Mouse (Mus musculus) MEL (cell line): ENCODE data around the gene Lexm. TPM values are rescaled to one million over a fixed set of nuclear protein-coding genes. Genes with fewer than 3 reads are reported as not detected.

Source experiments
- DNase-seq: peaks from one replicate; pipeline ENCODE4 v3.0.0; 2011; ENCODE audit warnings: low read depth, low spot score
- H3K27ac ChIP-seq: 2 replicates; pipeline ENCODE4 v1.5.1; 2012; ENCODE audit warnings: low read depth, mild to moderate bottlenecking, control low read depth, low read length, moderate library complexity; ENCODE audit not compliant: control insufficient read depth
- H3K27me3 ChIP-seq, 2 experiments: fragments of 150-350 bp in 1 of 2; sonication (generic) in 1 of 2; 2 replicates each; pipeline ENCODE4 v1.6.1; 2012; ENCODE audit warnings: low read length in 2 of 2, mild to moderate bottlenecking in 2 of 2, improper control_type of control experiment in 1 of 2, moderate library complexity in 1 of 2; ENCODE audit not compliant: insufficient read depth in 2 of 2, control insufficient read depth in 1 of 2
- H3K36me3 ChIP-seq, 2 experiments: 2 replicates each; pipeline ENCODE4 v1.6.1; 2012 to 2014; ENCODE audit warnings: low read length in 2 of 2, improper control_type of control experiment in 1 of 2, inconsistent platforms in 1 of 2, mild to moderate bottlenecking in 1 of 2; ENCODE audit not compliant: insufficient read depth in 2 of 2, control insufficient read depth in 1 of 2
- H3K4me1 ChIP-seq, 2 experiments: fragments of 150-350 bp in 1 of 2; sonication (generic) in 1 of 2; 2 replicates each; pipeline ENCODE4 v1.6.1; 2012; ENCODE audit warnings: low read length in 2 of 2, improper control_type of control experiment in 1 of 2, mild to moderate bottlenecking in 1 of 2; ENCODE audit not compliant: insufficient read depth in 2 of 2, control insufficient read depth in 1 of 2
- H3K4me3 ChIP-seq, 2 experiments: fragments of 150-350 bp in 1 of 2; sonication (generic) in 1 of 2; 2 replicates each; pipeline ENCODE4 v1.5.1; 2012; ENCODE audit warnings: low read depth in 2 of 2, low read length in 2 of 2, mild to moderate bottlenecking in 2 of 2, moderate library complexity in 2 of 2, control low read depth in 1 of 2, improper control_type of control experiment in 1 of 2; ENCODE audit not compliant: control insufficient read depth in 1 of 2, insufficient read depth in 1 of 2
- H3K79me2 ChIP-seq: 2 replicates; pipeline ENCODE4 v1.6.1; 2012; ENCODE audit warnings: mild to moderate bottlenecking, low read length, moderate library complexity; ENCODE audit not compliant: control insufficient read depth, poor library complexity, insufficient read depth
- H3K9ac ChIP-seq: 2 replicates; pipeline ENCODE4 v1.6.1; 2012; ENCODE audit warnings: low read depth, mild to moderate bottlenecking, control low read depth, low read length, moderate library complexity; ENCODE audit not compliant: control insufficient read depth, poor library complexity, severe bottlenecking
- H3K9me3 ChIP-seq: fragments of 150-350 bp; sonication (generic); replicated peaks from 2 replicates; pipeline ENCODE4 v1.6.1; 2012; ENCODE audit warnings: mild to moderate bottlenecking, low read length, improper control_type of control experiment, moderate library complexity; ENCODE audit not compliant: insufficient read depth
- CHD2 ChIP-seq: IDR thresholded peaks from 2 replicates; pipeline ENCODE4 v1.6.1; 2011; ENCODE audit warnings: low read length, improper control_type of control experiment
- E2F4 ChIP-seq: IDR thresholded peaks from 2 replicates; pipeline ENCODE4 v1.6.1; 2011; ENCODE audit warnings: low read depth, low read length, improper control_type of control experiment, borderline replicate concordance
- ELF1 ChIP-seq: IDR thresholded peaks from 2 replicates; pipeline ENCODE4 v1.6.1; 2014; ENCODE audit warnings: low read depth, mild to moderate bottlenecking, inconsistent platforms, low read length, improper control_type of control experiment, moderate library complexity
- ETS1 ChIP-seq: IDR thresholded peaks from 2 replicates; pipeline ENCODE4 v1.6.1; 2012; ENCODE audit warnings: low read depth, mild to moderate bottlenecking, inconsistent platforms, low read length, improper control_type of control experiment, moderate library complexity
- HCFC1 ChIP-seq: IDR thresholded peaks from 2 replicates; pipeline ENCODE4 v1.6.1; 2012; ENCODE audit warnings: low read depth, mild to moderate bottlenecking, inconsistent platforms, low read length, improper control_type of control experiment, moderate library complexity
- JUND ChIP-seq: IDR thresholded peaks from 2 replicates; pipeline ENCODE4 v1.6.1; 2011; ENCODE audit warnings: low read depth, mild to moderate bottlenecking, improper control_type of control experiment, low read length
- MAX ChIP-seq: IDR thresholded peaks from 2 replicates; pipeline ENCODE4 v1.6.1; 2011; ENCODE audit warnings: low read length, improper control_type of control experiment
- MXI1 ChIP-seq: IDR thresholded peaks from 2 replicates; pipeline ENCODE4 v1.6.1; 2011; ENCODE audit warnings: mild to moderate bottlenecking, low read depth, low read length, improper control_type of control experiment
- POLR2AphosphoS5 ChIP-seq: IDR thresholded peaks from 2 replicates; pipeline ENCODE4 v1.6.1; 2012; ENCODE audit warnings: low read depth, borderline replicate concordance, mild to moderate bottlenecking, inconsistent platforms, low read length, moderate library complexity, mixed read lengths
- RAD21 ChIP-seq: IDR thresholded peaks from 2 replicates; pipeline ENCODE4 v1.6.1; 2011; ENCODE audit warnings: mild to moderate bottlenecking, low read depth, low read length, improper control_type of control experiment
- SIN3A ChIP-seq: IDR thresholded peaks from 2 replicates; pipeline ENCODE4 v1.6.1; 2012; ENCODE audit warnings: low read length, improper control_type of control experiment, inconsistent platforms
- SMC3 ChIP-seq: IDR thresholded peaks from 2 replicates; pipeline ENCODE4 v1.6.1; 2011; ENCODE audit warnings: low read depth, low read length, improper control_type of control experiment
- TAL1 ChIP-seq: IDR thresholded peaks from 2 replicates; pipeline ENCODE4 v1.6.1; 2012; ENCODE audit warnings: mild to moderate bottlenecking, inconsistent platforms, low read length, moderate library complexity, mixed read lengths
- UBTF ChIP-seq: IDR thresholded peaks from 2 replicates; pipeline ENCODE4 v1.6.1; 2012; ENCODE audit warnings: low read depth, mild to moderate bottlenecking, inconsistent platforms, low read length, improper control_type of control experiment, moderate library complexity, borderline replicate concordance; ENCODE audit not compliant: insufficient read depth
- ZKSCAN1 ChIP-seq: IDR thresholded peaks from 2 replicates; pipeline ENCODE4 v1.6.1; 2012; ENCODE audit warnings: low read depth, mild to moderate bottlenecking, inconsistent platforms, low read length, improper control_type of control experiment, moderate library complexity
- ZMIZ1 ChIP-seq: IDR thresholded peaks from 2 replicates; pipeline ENCODE4 v1.6.1; 2012; ENCODE audit warnings: low read depth, mild to moderate bottlenecking, inconsistent platforms, low read length, improper control_type of control experiment, moderate library complexity
- ZNF384 ChIP-seq: IDR thresholded peaks from 2 replicates; pipeline ENCODE4 v1.6.1; 2012; ENCODE audit warnings: low read depth, mild to moderate bottlenecking, inconsistent platforms, low read length, improper control_type of control experiment
- polyA plus RNA-seq, 2 experiments: library from polyadenylated mRNA; stranded (reverse) in 1 of 2; unstranded in 1 of 2; fragments of >175 nt in 1 of 2; fragments of >200 nt in 1 of 2; gene quantifications; 2 replicates each; pipeline versions ENCODE4 v1.2.1 to v1.2.4; 2012; ENCODE audit warnings: low replicate concordance in 2 of 2, low read depth in 1 of 2; ENCODE audit not compliant: insufficient read length in 2 of 2, insufficient read depth in 1 of 2, missing spikeins in 1 of 2
- total RNA-seq: library from RNA; depleted of rRNA; stranded (reverse); fragments of 300-350 nt; gene quantifications from 2 replicates; pipeline ENCODE4 v1.2.3, GENCODE M21; 2012

The Lexm gene
- total and polyA plus RNA-seq, 3 experiments = 6.1 to 17.5 TPM; not detected in 1

DNA sequence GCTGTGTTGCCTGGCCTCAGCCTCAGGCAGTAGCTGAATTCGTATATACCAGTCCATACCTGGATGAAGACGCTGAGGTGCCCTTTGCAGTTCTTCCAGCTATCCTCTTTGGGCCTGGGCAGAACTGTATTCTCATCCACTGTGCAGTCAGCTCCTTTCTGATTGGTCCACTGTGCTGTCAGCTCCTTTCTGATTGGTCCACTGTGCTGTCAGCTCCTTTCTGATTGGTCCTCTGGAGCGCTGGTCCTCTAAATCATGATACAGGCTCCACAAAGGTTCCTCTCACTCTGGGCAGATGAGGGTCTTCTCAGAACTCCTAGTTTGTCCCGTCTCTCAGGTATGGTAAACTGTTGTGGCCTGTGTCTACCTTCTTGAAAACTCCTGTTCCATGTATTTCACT, 47.4 kb downstream of the Lexm start:
- H3K4me1 ChIP-seq = no peaks in the 10 kb centered on the region
- H3K9ac ChIP-seq = no peak overlapping the region

DNA sequence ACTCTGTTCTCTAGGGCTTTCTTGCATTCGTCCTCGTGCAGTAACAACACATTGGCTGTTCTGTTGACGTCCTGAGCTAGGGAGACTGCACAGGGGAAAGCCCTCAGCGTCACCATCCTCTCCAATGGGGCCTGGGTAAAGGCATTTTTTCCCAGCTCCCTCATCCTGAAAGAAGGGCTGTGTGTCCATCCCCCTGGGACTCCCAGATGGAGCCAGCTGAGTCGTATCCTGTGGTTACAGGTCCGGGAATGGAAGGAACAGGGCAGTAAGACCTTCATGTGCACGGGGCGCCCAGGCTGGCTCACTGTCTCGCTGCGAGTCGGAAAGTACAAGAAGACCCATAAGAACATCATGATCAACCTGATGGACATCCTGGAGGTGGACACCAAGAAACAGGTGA, 52.9 kb downstream of the Lexm start:
- TF ChIP-seq SIN3A (no peak), ZNF384 (no peak)
- 0 out of 2 replicates have a peak, but pooled peaks cover 3% of the 10 kb centered on the region for H3K79me2 ChIP-seq
- no peaks in the 10 kb centered on the region for H3K27me3 ChIP-seq
- no peak overlapping the region for H3K4me3 ChIP-seq
- H3K27ac ChIP-seq = no peak overlapping the region
- H3K9ac ChIP-seq = no peak overlapping the region
- no peak for DNase-seq
- no peaks in the 10 kb centered on the region for H3K9me3 ChIP-seq
- H3K36me3 ChIP-seq = no peaks in the 10 kb centered on the region; a peak in 2 of 4 replicates
- H3K4me1 ChIP-seq = peaks cover 0 to 16% of the 10 kb centered on the region in 2 experiments; a peak in 2 of 4 replicates

More for the DNA sequence above, 47.4 kb downstream of the Lexm start:
- Histone ChIP-seq H3K27ac (no peak overlapping the region), H3K36me3 (peaks cover 0 to 3% of the 10 kb centered on the region in 2 experiments; a peak in 2 of 4 replicates), H3K79me2 (no peaks in the 10 kb centered on the region)
- DNase-seq = peak; percentile 62
- TF ChIP-seq POLR2AphosphoS5 (no peak), HCFC1 (no peak), ETS1 (no peak), CHD2 (no peak), MAX (no peak), RAD21 (no peak), ZMIZ1 (no peak), E2F4 (no peak), JUND (no peak), ZKSCAN1 (no peak), MXI1 (no peak), TAL1 (no peak), ELF1 (no peak), SIN3A (no peak), SMC3 (no peak), UBTF (no peak)
- TF ChIP-seq, all 39 proteins: peak for 0
- Histone ChIP-seq H3K27me3 (no peaks in the 10 kb centered on the region), H3K9me3 (no peaks in the 10 kb centered on the region), H3K4me3 (no peak overlapping the region)
